Mouse (Mus musculus) layer of hippocampus, adult 9-11 months (tissue): Measurements from ENCODE around the gene Adamtsl1.

Experiments
- DNase-seq: peaks from one replicate; pipeline ENCODE4 v3.0.0; 2022

Gene Adamtsl1

DNA sequence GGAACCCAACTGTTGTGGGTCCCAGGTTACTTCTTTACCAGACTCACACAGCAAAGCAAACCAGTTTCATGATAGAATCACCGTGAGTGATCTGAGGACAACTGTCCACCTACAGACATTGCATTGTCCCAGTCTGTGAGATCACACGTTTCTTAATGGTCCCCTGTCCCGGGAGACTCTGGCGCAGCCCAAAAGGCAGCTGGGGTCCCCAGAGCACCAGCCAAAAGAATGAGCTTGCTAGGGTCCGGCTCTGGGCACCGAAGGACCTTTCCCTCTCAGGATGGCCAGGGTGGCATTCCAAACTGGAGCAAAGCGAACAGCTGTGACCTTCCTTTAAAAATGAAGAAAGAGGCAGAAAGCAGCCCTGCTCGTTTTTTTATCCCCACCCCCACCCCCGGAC, at the start of gene Adamtsl1:
Adamtsl1 (plus strand) TSS at position 381 of the 400 bp plus-strand sequence.
- DNase-seq: no peak

- DNase-seq: peak; percentile 31
Measured at GRCm38 (mm10) chr4:85483586-85483985, 30.4 kb upstream of the Adamtsl1 start.

DNA sequence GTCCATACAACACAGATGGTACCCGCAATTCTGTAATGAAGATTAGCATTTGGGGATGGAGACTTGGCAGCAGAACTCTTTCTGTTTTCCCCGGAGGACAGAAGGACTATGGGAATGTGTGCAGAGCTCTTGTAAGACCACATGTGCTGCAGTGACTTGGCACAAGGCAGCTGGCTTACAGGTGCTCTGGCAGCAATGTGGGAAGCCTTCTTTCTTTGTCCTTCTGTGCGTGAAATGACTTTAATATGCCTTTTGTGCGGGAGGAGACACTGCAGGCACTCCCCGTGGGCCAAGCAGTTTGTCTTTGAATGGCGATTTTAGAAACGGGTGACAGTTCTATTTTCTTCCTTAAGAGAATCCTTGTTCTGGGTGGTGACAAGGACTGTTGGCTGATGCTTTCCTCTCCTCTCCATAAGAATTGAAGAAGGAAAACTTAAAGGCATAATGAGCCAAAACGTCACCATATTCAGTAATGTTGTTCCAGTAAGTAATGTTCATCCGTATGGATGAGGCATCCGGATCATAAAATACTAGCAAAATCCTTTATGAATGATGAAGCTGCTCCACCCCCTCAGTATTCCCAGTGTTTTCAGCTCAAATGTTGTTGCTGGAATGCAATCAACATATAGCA, 27.5 kb upstream of the Adamtsl1 start:
- peak; percentile 68 for DNase-seq

- no peak for DNase-seq
Measured at GRCm38 (mm10) chr4:85505718-85506117, 8.3 kb upstream of the Adamtsl1 start.

DNA sequence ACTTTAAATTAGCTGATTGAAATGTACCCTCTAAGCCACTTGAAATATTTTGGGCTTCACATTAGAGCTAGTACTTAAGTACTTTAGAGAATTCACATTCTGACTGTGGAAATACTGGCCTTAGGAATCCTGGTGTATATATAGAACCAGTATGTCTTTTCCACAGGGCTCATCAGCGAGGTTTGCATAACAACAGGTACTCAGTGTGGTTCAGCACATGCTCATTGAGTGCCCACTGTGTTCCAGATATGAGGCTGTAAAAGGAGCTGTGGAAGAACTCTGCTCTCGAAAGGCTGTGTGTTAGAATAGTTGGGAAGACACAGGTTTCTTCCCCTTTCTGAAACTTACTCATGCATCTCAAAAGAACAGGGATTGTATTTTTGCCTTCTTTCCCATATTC, 7.0 kb upstream of the Adamtsl1 start:
- DNase-seq: no peak

- DNase-seq: no peak
Measured at GRCm38 (mm10) chr4:85507491-85507890, 6.5 kb upstream of the Adamtsl1 start.

- no peak for DNase-seq
Measured at GRCm38 (mm10) chr4:85513288-85513687, 684 bp upstream of the Adamtsl1 start.

- no peak for DNase-seq
Measured at GRCm38 (mm10) chr4:85514205-85514681, 271 bp downstream of the Adamtsl1 start.

GRCm38 (mm10) chr4:85526966-85527566, 13.1 kb downstream of the Adamtsl1 start:
- DNase-seq: no peak

- DNase-seq: no peak
Measured at GRCm38 (mm10) chr4:85529852-85530251, 15.9 kb downstream of the Adamtsl1 start.

GRCm38 (mm10) chr4:85539677-85540076, 25.7 kb downstream of the Adamtsl1 start:
- no peak for DNase-seq

- no peak for DNase-seq
Measured at GRCm38 (mm10) chr4:85543221-85543620, 29.2 kb downstream of the Adamtsl1 start.

- DNase-seq: no peak
Measured at GRCm38 (mm10) chr4:85554696-85555095, 40.7 kb downstream of the Adamtsl1 start.

GRCm38 (mm10) chr4:85559753-85560152, 45.8 kb downstream of the Adamtsl1 start:
- no peak for DNase-seq

- no peak for DNase-seq
Measured at GRCm38 (mm10) chr4:85585426-85585825, 71.5 kb downstream of the Adamtsl1 start.

DNA sequence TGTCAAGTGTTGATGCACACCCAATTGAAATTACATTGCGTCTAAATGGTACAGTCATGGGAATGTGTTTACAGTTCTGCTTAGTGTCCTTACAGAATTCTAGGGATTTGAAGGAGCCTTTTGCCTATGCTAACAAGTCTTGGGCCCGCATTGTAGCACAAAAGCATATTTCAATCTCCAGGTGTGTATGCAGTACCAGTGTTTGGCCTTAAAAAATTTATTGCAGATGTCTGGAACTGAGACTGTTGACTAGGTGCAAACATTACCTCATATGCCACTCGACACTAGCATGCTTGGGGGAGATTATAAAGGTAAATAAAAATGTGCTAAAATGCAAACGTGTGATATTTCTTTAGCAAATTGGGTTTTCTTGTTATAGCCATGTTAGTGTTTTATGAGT, 75.0 kb downstream of the Adamtsl1 start:
- no peak for DNase-seq

- DNase-seq: no peak
Measured at GRCm38 (mm10) chr4:85591037-85591436, 77.1 kb downstream of the Adamtsl1 start.

DNA sequence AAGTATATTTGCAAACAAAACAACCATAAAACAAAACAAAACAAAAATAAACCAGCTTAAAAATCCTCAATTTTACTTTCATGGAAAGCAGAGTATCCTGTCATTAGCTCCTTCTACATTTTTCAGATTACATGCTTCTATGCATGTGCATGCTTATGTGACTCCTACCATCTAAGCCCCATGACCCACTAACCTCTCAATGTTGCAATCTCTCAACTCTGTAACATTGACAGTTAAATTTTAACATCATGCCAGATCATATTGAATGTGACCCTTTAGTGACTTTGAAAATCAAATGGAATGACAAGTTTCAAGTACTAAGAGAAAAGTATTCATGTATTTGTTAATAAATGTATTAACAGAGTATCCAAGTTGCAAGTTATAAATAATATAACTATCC, 80.2 kb downstream of the Adamtsl1 start:
- DNase-seq: no peak

GRCm38 (mm10) chr4:85613331-85613730, 99.4 kb downstream of the Adamtsl1 start:
- DNase-seq: no peak

DNA sequence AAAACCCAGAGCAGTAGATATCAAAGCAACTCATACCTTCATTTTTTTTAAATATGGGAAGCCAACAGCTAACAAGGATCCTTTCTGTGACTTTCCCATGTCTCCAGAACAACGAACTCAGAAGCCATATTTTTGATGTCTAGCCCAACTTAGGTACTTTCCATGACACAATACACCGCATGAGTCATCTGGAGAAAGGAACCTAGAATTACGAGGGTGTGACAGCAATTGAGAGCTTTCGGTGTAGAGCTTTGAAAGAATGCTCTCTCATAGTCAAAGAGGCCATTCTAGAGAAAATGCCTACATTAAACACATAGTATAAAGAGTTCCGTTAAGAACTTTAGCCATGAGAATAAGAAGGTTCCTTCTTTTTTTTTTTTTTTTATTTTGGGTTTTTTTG, 104.8 kb downstream of the Adamtsl1 start:
- DNase-seq: no peak

- DNase-seq: no peak
Measured at GRCm38 (mm10) chr4:85619261-85619660, 105.3 kb downstream of the Adamtsl1 start.

DNA sequence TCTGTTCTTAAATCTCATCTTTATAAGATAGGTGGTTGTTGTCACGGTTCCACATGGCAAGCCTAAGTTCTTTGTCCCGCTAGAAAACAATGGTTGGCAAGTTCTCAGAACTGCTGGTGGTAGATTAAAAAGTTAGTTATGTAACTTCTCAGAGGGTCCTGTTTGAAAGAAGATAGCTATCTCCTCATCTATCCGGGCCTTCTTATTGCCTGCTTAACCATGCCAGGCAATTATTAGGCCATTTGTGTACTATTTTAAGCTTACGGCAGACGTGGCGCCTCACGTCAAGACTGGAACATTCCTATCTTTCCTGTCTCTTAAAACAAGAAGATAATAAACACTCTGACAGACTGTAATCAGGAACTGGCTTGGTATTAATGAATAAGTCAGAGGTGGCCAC, 115.4 kb downstream of the Adamtsl1 start:
- DNase-seq: no peak

- DNase-seq: no peak
Measured at GRCm38 (mm10) chr4:85669271-85669670, 155.3 kb downstream of the Adamtsl1 start.

DNA sequence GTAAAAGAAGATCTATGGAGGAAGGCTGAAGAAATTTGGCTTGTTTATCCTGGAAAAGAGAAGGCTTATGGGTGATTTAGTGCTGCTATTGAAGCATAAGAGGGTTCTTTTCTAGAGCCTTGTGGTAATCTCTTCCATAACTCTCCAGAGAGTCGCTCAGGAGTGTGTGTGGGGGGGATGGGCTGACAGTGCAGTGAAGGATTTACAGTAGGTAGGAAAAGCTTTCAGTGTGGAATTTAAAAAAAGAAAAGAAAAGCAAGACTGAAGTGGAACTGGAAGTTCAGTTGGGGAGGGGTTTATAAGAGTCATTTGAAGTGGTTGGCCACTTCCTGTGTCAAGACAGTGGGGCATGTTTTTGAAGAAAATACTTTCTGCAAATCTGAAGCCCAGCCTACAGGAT, 155.8 kb downstream of the Adamtsl1 start:
- no peak for DNase-seq

DNA sequence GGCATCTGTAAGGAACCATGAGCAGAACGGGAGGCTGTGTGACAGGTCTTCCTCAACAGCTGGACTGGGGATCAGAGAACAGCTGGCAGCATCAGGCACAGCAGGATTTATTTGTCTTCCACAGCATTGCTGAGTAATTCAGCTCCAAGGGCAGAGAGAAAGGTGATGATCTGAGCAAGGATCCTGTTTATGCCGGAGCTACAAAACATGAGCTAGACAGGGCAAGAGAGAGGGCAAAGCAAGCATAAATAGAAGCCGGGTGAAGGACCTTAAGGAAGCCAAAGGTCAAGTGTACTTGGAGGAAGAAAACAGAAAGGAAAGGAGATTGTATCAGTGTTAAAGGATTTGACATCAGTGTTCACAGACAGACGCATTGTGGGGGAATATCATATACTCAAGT, 158.3 kb downstream of the Adamtsl1 start:
- DNase-seq: no peak
